Mouse (Mus musculus): Measurements from ENCODE around the gene Zfp811. TPM values are rescaled to one million over a fixed set of nuclear protein-coding genes. Genes with fewer than 3 reads are reported as not detected.

The Zfp811 gene
- total RNA-seq, 2 experiments from 2014 or later, result 0.19 TPM; not detected in 1

GRCm38 (mm10) chr17:32771213-32771612 is 38.5 kb downstream of the Zfp811 start:
- DNase-seq, result no peak
- intact Hi-C loops (cut with DNase I), result loop anchor here (5.0 kb wide), 1 partner anchor 181 kb away; no protein-coding TSS in a partner anchor

- intact Hi-C loops (cut with DNase I), result no loop called here
- DNase-seq, result no peak
These were observed 43.3 kb downstream of the Zfp811 start for GRCm38 (mm10) chr17:32766422-32766821.

GRCm38 (mm10) chr17:32757331-32757730 is 52.4 kb downstream of the Zfp811 start:
- DNase-seq, result no peak
- intact Hi-C loops (cut with DNase I), result no loop called here

GRCm38 (mm10) chr17:32753634-32754033 is 56.1 kb downstream of the Zfp811 start:
- intact Hi-C loops (cut with DNase I), result no loop called here
- no peak for DNase-seq

- intact Hi-C loops (cut with DNase I), result no loop called here
These were observed 56.8 kb downstream of the Zfp811 start for GRCm38 (mm10) chr17:32752813-32753360.

GRCm38 (mm10) chr17:32750611-32751010 is 59.1 kb downstream of the Zfp811 start:
- DNase-seq, result no peak

More at GRCm38 (mm10) chr17:32752813-32753360, 56.8 kb downstream of the Zfp811 start:
- no peak for DNase-seq

More at GRCm38 (mm10) chr17:32750611-32751010, 59.1 kb downstream of the Zfp811 start:
- intact Hi-C loops (cut with DNase I), result no loop called here

Other genes starting within 250 kb of the Zfp811 start
- gene Cyp4f37, start 188.6 kb downstream of the Zfp811 start, total RNA-seq (2021), result not detected
- not detected for gene Cyp4f40, start 151.0 kb downstream of the Zfp811 start, total RNA-seq (2021)
- gene Cyp4f15, start 124.3 kb downstream of the Zfp811 start, total RNA-seq (2021), result not detected
- gene Zfp871, start 21.6 kb downstream of the Zfp811 start, total RNA-seq (2021), result 10 to 100 TPM; 28.7 to 31.8 TPM
- gene Zfp799, start 20.3 kb upstream of the Zfp811 start, total RNA-seq (2021), result 10 to 100 TPM in 1 of 2 experiments, 1 to 10 TPM in 1; 9.3 to 12.4 TPM
- gene Zfp870, start 81.7 kb upstream of the Zfp811 start, total RNA-seq (2021), result 1 to 10 TPM; 6.5 to 9.9 TPM
- not detected for gene Cyp4f14, start 107.4 kb upstream of the Zfp811 start, total RNA-seq (2021)
- 10 to 100 TPM; 12.5 to 15.2 TPM for gene Cyp4f13, start 137.5 kb upstream of the Zfp811 start, total RNA-seq (2021)
- gene Zfp472, start 155.9 kb upstream of the Zfp811 start, total RNA-seq (2021), result 1 to 10 TPM; 1.7 to 2.4 TPM
- 1 to 10 TPM; 5.9 to 7.1 TPM for gene Zfp952, start 183.2 kb upstream of the Zfp811 start, total RNA-seq (2021)
- 1 to 10 TPM; 4.1 to 5.3 TPM for gene Zfp763, start 223.5 kb upstream of the Zfp811 start, total RNA-seq (2021)